Mouse (Mus musculus) heart, embryonic 12.5 days (tissue): ENCODE results near the gene Tmem30b. TPM values are rescaled to one million over a fixed set of nuclear protein-coding genes. Genes with fewer than 3 reads are reported as not detected.

Experiments
- ATAC-seq: fragments of 200-750 bp; cut with Nextera tagmentation; 2 replicates; pipeline ENCODE4 v1.8.0; 2017; ENCODE audit warnings: moderate TSS enrichment, moderate library complexity; ENCODE audit not compliant: insufficient number of reproducible peaks, low FRiP score
- H3K27ac ChIP-seq: fragments of 300-500 bp; sonication (generic); 2 replicates; pipeline ENCODE4 v1.5.1; 2016; ENCODE audit warnings: mild to moderate bottlenecking, moderate library complexity; ENCODE audit not compliant: poor library complexity, severe bottlenecking
- H3K27me3 ChIP-seq: fragments of 300-500 bp; sonication (generic); replicated peaks from 2 replicates; pipeline ENCODE4 v1.6.1; 2016; ENCODE audit warnings: mild to moderate bottlenecking, moderate library complexity
- H3K36me3 ChIP-seq: fragments of 300-500 bp; sonication (generic); 2 replicates; pipeline ENCODE4 v1.6.1; 2016; ENCODE audit warnings: mild to moderate bottlenecking, moderate library complexity
- H3K4me1 ChIP-seq: fragments of 300-500 bp; sonication (generic); replicated peaks from 2 replicates; pipeline ENCODE4 v1.6.1; 2016; ENCODE audit warnings: mild to moderate bottlenecking
- H3K4me2 ChIP-seq: fragments of 300-500 bp; sonication (generic); 2 replicates; pipeline ENCODE4 v1.6.1; 2016; ENCODE audit warnings: mild to moderate bottlenecking, moderate library complexity
- H3K4me3 ChIP-seq: fragments of 300-500 bp; sonication (generic); 2 replicates; pipeline ENCODE4 v1.5.1; 2016; ENCODE audit warnings: mild to moderate bottlenecking
- H3K9ac ChIP-seq: fragments of 300-500 bp; sonication (generic); 2 replicates; pipeline ENCODE4 v1.6.1; 2016; ENCODE audit warnings: mild to moderate bottlenecking, moderate library complexity
- H3K9me3 ChIP-seq: fragments of 300-500 bp; sonication (generic); replicated peaks from 2 replicates; pipeline ENCODE4 v1.6.1; 2016; ENCODE audit warnings: mild to moderate bottlenecking, moderate library complexity
- WGBS: fragments of 180-500 bp; shearing (Covaris S2); methylation state at CpG from one replicate; pipeline ENCODE4 v1.1.7; 2016; 5-methylcytosine and 5-hydroxymethylcytosine counted together
- polyA plus RNA-seq: library from polyadenylated mRNA; unstranded; fragments of >200 nt; fragmentation: Nextera tagmentation; extraction: Ambion mirVana; gene quantifications from 2 replicates; pipeline ENCODE4 v1.2.1, GENCODE M21; 2016

The Tmem30b gene
- 0.18 and 0.36 TPM in 2 replicates for polyA plus RNA-seq

DNA sequence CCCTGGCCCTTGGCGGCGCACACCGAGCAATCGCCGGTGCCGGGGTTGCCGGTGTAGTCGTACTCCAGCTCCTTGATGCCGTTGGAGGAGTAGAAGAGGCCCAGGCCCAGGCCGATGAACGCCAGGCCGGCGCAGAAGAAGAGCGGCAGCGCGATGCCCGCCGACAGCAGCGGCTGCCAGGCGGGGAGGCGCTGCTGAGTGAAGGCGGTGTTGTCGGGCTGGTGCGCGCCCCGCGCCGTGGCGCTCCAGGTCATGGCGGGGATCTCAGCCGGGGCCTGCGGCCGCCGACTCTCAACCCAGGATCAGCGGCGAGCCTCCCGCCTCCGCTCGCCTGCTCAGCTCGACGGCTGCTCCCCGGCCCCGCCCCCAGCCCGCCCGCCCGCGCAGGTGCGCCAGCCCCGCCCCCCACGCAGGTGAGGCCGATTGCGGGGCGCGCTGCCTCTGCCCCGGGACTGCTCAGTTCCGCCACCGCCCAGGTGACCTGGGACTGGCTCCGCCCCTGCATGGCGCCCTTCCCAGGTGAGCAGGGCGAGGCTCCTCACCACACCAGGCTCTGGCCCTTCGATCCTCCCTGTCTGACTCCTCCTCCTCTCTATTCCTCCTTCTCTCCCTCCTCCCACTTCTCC, at the start of gene Tmem30b:
Tmem30b (minus strand) TSS at position 307 of the 626 bp plus-strand sequence.
- Histone ChIP-seq H3K4me2 (peak within 1 kb of the TSS; percentile 74), H3K27me3 (peaks cover 84% of the 10 kb centered on the region), H3K4me3 (peak within 1 kb of the TSS; percentile 49), H3K9ac (peak within 1 kb of the TSS; percentile 45), H3K27ac (no peak within 1 kb of the TSS), H3K36me3 (no peaks in the 10 kb centered on the region), H3K9me3 (no peaks in the 10 kb centered on the region), H3K4me1 (peaks cover 15% of the 10 kb centered on the region)
- 2% methylated on average over 59 of the region's 61 CpGs for WGBS
- ATAC-seq, result peak; percentile 57; the same call in 1 of the 2 replicates

DNA sequence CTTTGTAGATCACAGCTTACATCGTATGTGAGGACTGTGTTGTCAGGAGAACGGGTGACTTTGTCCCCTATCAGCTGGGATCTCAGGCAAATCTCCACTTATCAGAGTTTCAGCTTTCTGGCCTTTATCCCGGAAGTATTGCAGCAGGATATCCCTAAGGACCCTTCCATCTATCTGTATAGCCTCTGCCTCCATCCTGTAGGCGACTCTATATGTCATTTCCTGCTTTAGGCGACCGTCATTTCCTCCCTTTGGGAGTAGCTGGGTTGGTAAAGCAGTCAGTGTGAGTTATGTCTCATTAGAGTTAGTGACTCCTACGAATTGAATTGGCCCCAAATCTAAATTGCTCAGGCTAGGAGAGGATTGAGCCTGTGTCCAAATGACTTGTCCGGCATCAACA, 49.0 kb upstream of the Tmem30b start:
- Histone ChIP-seq H3K36me3 (no peaks in the 10 kb centered on the region), H3K9ac (no peak overlapping the region), H3K27me3 (no peaks in the 10 kb centered on the region), H3K4me3 (no peak overlapping the region), H3K4me1 (0 out of 2 replicates have a peak, but pooled peaks cover 11% of the 10 kb centered on the region), H3K27ac (no peak overlapping the region), H3K9me3 (no peaks in the 10 kb centered on the region), H3K4me2 (no peak overlapping the region)
- ATAC-seq, result no peak
- 55% methylated on average over 8 of the region's 8 CpGs for WGBS

- H3K27ac ChIP-seq, result no peak overlapping the region
- WGBS, result 76% methylated on average over 9 of the region's 9 CpGs
These were observed 48.1 kb upstream of the Tmem30b start for GRCm38 (mm10) chr12:73594177-73594745.

DNA sequence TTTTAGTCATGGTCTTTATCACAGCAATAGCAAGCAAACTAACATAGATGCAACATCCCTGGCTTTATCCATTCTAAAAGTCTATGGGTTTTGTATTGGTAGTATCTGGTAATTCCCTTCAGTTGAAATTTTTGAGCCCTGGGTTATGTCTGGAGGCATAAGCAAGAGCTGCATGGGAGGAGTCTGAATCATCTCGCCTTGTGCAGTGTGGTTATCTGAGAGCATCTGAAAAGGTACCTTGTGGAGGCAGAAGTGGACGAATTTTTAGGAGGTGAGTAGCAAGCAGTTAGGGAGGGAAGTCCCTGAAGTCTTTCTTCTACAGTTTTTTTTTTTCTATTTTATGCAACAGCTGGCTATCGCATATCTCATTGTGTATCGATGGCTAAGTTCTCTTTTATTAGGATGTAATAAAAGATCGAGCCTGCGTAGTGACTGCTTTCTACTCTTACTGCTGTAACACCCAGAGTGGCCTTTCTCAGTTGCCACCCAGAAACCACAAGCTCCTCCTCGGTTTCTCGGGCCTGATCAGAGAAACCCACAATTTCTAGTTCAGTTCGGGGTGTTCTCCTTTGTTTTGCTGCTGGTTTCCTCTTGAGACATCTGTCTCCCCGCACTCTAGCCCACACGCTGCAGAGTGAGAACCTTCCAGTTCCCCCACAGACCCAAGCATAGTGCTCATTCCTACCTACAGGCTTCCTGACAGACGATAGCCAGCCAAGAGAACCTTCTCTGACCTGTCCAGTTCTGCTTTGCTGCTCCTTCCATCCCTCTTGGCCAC, 47.0 kb upstream of the Tmem30b start:
- Histone ChIP-seq H3K36me3 (no peaks in the 10 kb centered on the region), H3K4me2 (no peak overlapping the region), H3K4me1 (0 out of 2 replicates have a peak, but pooled peaks cover 10% of the 10 kb centered on the region), H3K9ac (no peak overlapping the region), H3K27me3 (no peaks in the 10 kb centered on the region), H3K9me3 (no peaks in the 10 kb centered on the region), H3K27ac (no peak overlapping the region), H3K4me3 (no peak overlapping the region)
- ATAC-seq, result no peak
- 70% methylated on average over 12 of the region's 12 CpGs for WGBS

More at GRCm38 (mm10) chr12:73594177-73594745, 48.1 kb upstream of the Tmem30b start:
- H3K4me3 ChIP-seq, result no peak overlapping the region
- H3K36me3 ChIP-seq, result no peaks in the 10 kb centered on the region
- no peaks in the 10 kb centered on the region for H3K27me3 ChIP-seq
- H3K9me3 ChIP-seq, result no peaks in the 10 kb centered on the region
- H3K4me1 ChIP-seq, result 0 out of 2 replicates have a peak, but pooled peaks cover 11% of the 10 kb centered on the region
- no peak overlapping the region for H3K9ac ChIP-seq
- H3K4me2 ChIP-seq, result no peak overlapping the region
- ATAC-seq, result no peak

DNA sequence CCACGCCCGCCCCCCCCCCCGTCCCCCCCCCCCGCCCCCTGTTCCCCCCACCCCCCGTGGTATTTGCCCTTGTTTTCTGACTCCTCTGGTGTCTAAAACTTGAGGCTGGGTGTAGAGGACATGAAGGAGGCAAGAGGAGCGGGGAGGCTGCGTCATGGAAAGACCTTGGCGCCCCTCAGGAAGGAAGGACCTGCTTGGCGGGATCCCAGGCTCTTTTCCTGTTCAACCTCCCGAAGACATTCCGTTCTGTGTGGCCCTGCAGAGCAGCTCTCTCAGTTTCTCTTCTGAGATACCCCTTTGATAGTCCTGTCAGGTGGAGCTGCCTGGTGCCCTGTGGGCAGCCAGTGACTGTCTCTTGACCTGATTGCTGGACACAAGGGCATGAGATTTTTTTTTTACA, 45.4 kb upstream of the Tmem30b start:
- Histone ChIP-seq H3K27me3 (peaks cover 6% of the 10 kb centered on the region), H3K4me2 (peak overlapping the region; percentile 20; the same call in 1 of the 2 replicates), H3K27ac (peak overlapping the region; percentile 52; the same call in 1 of the 2 replicates), H3K9me3 (no peaks in the 10 kb centered on the region), H3K9ac (no peak overlapping the region), H3K36me3 (no peaks in the 10 kb centered on the region), H3K4me1 (0 out of 2 replicates have a peak, but pooled peaks cover 6% of the 10 kb centered on the region), H3K4me3 (no peak overlapping the region)
- ATAC-seq, result peak; percentile 85
- 47% methylated on average over 11 of the region's 11 CpGs for whole genome bisulfite sequencing

DNA sequence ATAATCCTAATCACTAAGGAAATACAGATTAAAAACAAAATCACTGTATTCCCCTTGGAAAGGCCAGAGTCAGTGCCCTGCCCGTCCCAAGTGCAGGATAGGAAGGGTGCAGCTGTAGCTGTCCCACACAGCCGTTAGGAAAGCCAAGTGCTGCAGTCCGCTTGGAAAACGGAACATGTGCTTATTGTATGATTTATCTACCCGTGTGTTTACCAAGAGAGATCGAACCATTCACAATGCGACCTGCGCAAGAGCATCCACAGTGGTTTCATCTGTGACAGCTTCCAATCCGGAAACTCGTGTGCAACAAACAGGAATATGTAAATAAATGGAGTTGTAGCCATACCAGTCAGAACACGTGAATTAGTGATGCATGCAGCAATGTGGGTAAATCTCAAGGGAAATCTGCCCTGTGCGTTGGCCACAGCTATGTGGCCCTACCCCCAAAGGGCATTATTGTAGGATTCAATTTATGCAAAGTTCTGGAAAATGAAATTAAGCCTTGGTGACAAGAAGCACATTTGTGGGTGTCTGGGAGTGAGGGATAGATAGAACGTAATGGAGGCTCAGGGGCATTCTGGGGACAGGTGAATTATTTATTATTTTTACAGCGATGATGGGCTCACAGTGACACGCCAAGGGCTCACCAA, 44.6 kb upstream of the Tmem30b start:
- Histone ChIP-seq H3K27me3 (peaks cover 6% of the 10 kb centered on the region), H3K27ac (peak overlapping the region; percentile 62), H3K9me3 (no peaks in the 10 kb centered on the region), H3K36me3 (no peaks in the 10 kb centered on the region), H3K4me3 (no peak overlapping the region), H3K9ac (no peak overlapping the region), H3K4me1 (0 out of 2 replicates have a peak, but pooled peaks cover 10% of the 10 kb centered on the region), H3K4me2 (peak overlapping the region; percentile 20; the same call in 1 of the 2 replicates)
- WGBS, result 74% methylated on average over 15 of the region's 15 CpGs
- no peak for ATAC-seq

DNA sequence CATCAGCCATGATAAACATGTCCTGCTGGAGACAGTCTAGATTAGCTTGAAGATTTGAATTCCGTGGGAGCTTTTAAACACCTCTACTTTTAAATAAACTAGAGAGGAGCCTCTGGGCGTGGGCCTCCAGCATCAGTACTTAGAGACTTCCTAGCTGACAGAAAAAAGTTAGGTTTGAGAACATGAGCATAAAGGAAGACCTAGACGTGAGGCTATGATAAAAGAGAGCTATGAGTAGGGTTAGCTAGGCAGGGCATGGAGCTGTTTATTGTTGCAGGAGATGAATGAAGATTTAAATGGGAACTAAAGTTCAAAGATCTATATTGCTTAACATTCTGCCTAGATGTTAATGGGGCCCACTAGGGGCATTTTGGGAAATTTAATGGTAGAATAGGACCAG, 41.1 kb upstream of the Tmem30b start:
- H3K9ac ChIP-seq, result peak overlapping the region; percentile 41; the same call in 1 of the 2 replicates

GRCm38 (mm10) chr12:73585850-73586249, 39.7 kb upstream of the Tmem30b start:
- H3K9me3 ChIP-seq, result no peaks in the 10 kb centered on the region
- peak overlapping the region; percentile 83; the same call in 1 of the 2 replicates for H3K27ac ChIP-seq
- peak overlapping the region; percentile 87 for H3K4me2 ChIP-seq
- 0 out of 2 replicates have a peak, but pooled peaks cover 16% of the 10 kb centered on the region for H3K4me1 ChIP-seq
- H3K27me3 ChIP-seq, result peaks cover 6% of the 10 kb centered on the region
- peak overlapping the region; percentile 64 for H3K4me3 ChIP-seq
- ATAC-seq, result no peak
- H3K9ac ChIP-seq, result peak overlapping the region; percentile 82
- WGBS, result 7% methylated on average over 7 of the region's 7 CpGs
- H3K36me3 ChIP-seq, result no peaks in the 10 kb centered on the region

More for the DNA sequence above, 41.1 kb upstream of the Tmem30b start:
- peaks cover 6% of the 10 kb centered on the region for H3K27me3 ChIP-seq
- H3K4me3 ChIP-seq, result peak overlapping the region; percentile 33
- H3K9me3 ChIP-seq, result no peaks in the 10 kb centered on the region
- WGBS, result 33% methylated on average over 3 of the region's 3 CpGs
- H3K27ac ChIP-seq, result no peak overlapping the region
- ATAC-seq, result no peak
- peak overlapping the region; percentile 53 for H3K4me2 ChIP-seq
- 0 out of 2 replicates have a peak, but pooled peaks cover 20% of the 10 kb centered on the region for H3K4me1 ChIP-seq
- H3K36me3 ChIP-seq, result no peaks in the 10 kb centered on the region

GRCm38 (mm10) chr12:73585241-73585801, 39.1 kb upstream of the Tmem30b start:
- Histone ChIP-seq H3K4me1 (0 out of 2 replicates have a peak, but pooled peaks cover 15% of the 10 kb centered on the region), H3K9ac (peak overlapping the region; percentile 82), H3K27me3 (peaks cover 6% of the 10 kb centered on the region), H3K36me3 (no peaks in the 10 kb centered on the region), H3K4me3 (peak overlapping the region; percentile 64), H3K27ac (peak overlapping the region; percentile 83), H3K4me2 (peak overlapping the region; percentile 87), H3K9me3 (no peaks in the 10 kb centered on the region)
- WGBS, result under 1% methylated on average over 33 of the region's 33 CpGs
- ATAC-seq, result no peak

GRCm38 (mm10) chr12:73584610-73585240, 38.5 kb upstream of the Tmem30b start, which contains the start of gene Prkch:
Prkch (plus strand) TSS chr12:73584796.
- under 1% methylated on average over 49 of the region's 61 CpGs for WGBS
- ATAC-seq, result peak; percentile 88
- Histone ChIP-seq H3K9ac (peak within 1 kb of the TSS; percentile 82), H3K27me3 (peaks cover 6% of the 10 kb centered on the region), H3K4me2 (peak within 1 kb of the TSS; percentile 87), H3K4me3 (peak within 1 kb of the TSS; percentile 64), H3K9me3 (no peaks in the 10 kb centered on the region), H3K4me1 (0 out of 2 replicates have a peak, but pooled peaks cover 15% of the 10 kb centered on the region), H3K27ac (peak within 1 kb of the TSS; percentile 83), H3K36me3 (no peaks in the 10 kb centered on the region)
